Mouse (Mus musculus): ENCODE measurements around the gene Cd5. TPM values are rescaled to one million over a fixed set of nuclear protein-coding genes. Genes with fewer than 3 reads are reported as not detected.

Cd5 gene
- polyA plus RNA-seq, 1 experiment from 2014 or later = 0.05 TPM

DNA sequence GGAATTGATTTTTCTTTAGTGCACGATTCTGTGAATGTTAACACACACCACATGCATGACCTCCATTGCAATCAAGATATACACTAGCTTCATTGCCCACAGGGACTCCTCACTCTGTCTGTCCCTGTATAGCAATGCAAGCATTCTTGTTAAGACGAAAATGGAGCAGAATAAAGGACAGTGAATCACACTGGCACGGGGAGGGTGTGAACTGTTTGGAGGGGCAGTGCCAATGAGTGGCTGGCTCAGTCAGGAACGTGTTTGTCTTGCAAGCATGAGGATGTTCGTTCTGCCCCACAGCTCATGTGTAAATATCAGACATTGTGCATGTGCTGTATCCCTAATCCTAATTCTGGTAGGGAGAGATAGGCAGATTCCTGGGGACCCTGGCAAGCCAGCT, 8.3 kb downstream of the Cd5 start:
- DNase-seq (ENCODE audit: low spot score) = peak; percentile 24

DNA sequence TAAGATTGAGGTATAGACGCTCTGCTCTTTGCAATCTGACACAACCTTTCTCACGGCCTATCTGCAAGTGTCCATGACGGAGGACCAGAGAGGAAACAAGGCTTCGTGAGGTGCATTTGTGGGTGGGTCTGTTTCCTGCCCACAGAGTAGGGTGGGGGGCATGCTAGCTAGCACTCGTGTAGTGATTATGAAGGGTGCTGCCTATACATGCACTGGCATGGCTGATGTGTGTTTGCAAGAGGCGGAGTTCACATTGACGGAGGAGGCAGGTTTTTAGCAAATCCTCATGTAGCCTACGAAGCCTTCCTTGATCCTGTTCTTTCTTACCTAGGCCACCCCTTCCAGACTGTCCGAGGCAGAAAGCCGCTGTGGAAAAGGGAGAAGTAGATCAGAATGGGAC, 8.9 kb downstream of the Cd5 start:
- WGBS = 92% methylated on average over 10 of the region's 10 CpGs
- no peak for ATAC-seq (replicated peaks; ENCODE audit: low FRiP score)
- Histone ChIP-seq H3K9ac (ENCODE audit: low read length) (no peak overlapping the region), H3K4me1 (replicated peaks; ENCODE audit: control insufficient read depth, insufficient read depth, low read length) (no peaks in the 10 kb centered on the region), H3K4me2 (ENCODE audit: low read depth, low read length, severe bottlenecking) (no peak overlapping the region), H3K4me3 (ENCODE audit: low read depth, low read length) (no peak overlapping the region), H3K27me3 (ENCODE audit: control insufficient read depth, insufficient read depth, low read length) (no peaks in the 10 kb centered on the region), H3K9me3 (ENCODE audit: control insufficient read depth, low read length) (no peaks in the 10 kb centered on the region), H3K27ac (ENCODE audit: low read depth, low read length) (no peak overlapping the region), H3K36me3 (ENCODE audit: control insufficient read depth, insufficient read depth, low read length) (no peaks in the 10 kb centered on the region)
- DNase-seq (ENCODE audit: low spot score) = no peak

More for the DNA sequence above, 8.3 kb downstream of the Cd5 start:
- Histone ChIP-seq H3K9ac (ENCODE audit: low read length) (no peak overlapping the region), H3K4me2 (ENCODE audit: low read depth, low read length, severe bottlenecking) (no peak overlapping the region), H3K36me3 (ENCODE audit: control insufficient read depth, insufficient read depth, low read length) (no peaks in the 10 kb centered on the region), H3K4me1 (replicated peaks; ENCODE audit: control insufficient read depth, insufficient read depth, low read length) (no peaks in the 10 kb centered on the region), H3K27me3 (ENCODE audit: control insufficient read depth, insufficient read depth, low read length) (no peaks in the 10 kb centered on the region), H3K27ac (ENCODE audit: low read depth, low read length) (no peak overlapping the region), H3K9me3 (ENCODE audit: control insufficient read depth, low read length) (no peaks in the 10 kb centered on the region), H3K4me3 (ENCODE audit: low read depth, low read length) (no peak overlapping the region)
- ATAC-seq (replicated peaks; ENCODE audit: low FRiP score) = no peak
- 82% methylated on average over 5 of the region's 5 CpGs for WGBS

DNA sequence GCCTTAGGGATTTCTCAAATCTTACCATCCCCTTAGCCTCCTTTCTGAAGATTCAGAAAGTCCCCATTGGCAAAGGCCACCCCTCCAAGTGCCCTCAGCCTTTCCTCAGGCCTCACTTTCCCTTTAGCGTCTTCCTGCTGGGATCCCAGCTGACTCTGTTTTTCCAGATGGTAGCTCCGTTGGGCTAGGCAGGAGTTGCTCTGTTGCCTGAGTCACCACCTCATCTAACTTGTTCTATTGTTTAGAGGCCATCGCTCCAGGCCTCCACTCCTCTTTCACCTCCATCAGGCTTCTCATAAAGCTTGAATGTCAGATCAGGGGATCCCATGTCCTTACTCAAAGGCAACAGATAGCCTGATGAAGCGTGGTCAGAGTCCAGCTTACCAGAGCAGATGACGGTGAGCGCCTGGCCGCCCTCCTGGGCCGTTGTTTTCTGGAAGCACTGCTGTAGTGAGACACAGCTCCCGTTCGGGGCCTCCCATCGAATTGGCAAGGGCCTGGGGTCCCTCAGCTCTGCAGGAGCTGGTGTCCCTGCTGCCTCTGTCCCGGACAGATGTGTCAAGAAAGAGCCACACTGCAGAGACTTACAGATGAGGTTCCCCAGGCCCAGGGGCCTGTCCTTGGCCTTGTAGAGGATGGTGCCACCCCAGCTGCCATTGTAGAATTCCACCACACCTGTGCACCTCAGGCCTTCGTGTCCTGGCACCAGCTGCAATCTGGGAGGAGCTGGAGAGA, 14.0 kb downstream of the Cd5 start:
- peaks cover 16% of the 10 kb centered on the region for H3K4me1 ChIP-seq (replicated peaks; ENCODE audit: control insufficient read depth, insufficient read depth, low read length)
- no peaks in the 10 kb centered on the region for H3K9me3 ChIP-seq (ENCODE audit: control insufficient read depth, low read length)
- ATAC-seq (replicated peaks; ENCODE audit: low FRiP score) (no peak), DNase-seq (ENCODE audit: low spot score) (no peak)
- H3K27me3 ChIP-seq (ENCODE audit: control insufficient read depth, insufficient read depth, low read length) = no peaks in the 10 kb centered on the region
- H3K27ac ChIP-seq (ENCODE audit: low read depth, low read length) = no peak overlapping the region
- 79% methylated on average over 13 of the region's 13 CpGs for WGBS
- H3K4me2 ChIP-seq (ENCODE audit: low read depth, low read length, severe bottlenecking) = no peak overlapping the region
- H3K9ac ChIP-seq (ENCODE audit: low read length) = no peak overlapping the region
- H3K36me3 ChIP-seq (ENCODE audit: control insufficient read depth, insufficient read depth, low read length) = no peaks in the 10 kb centered on the region
- H3K4me3 ChIP-seq (ENCODE audit: low read depth, low read length) = no peak overlapping the region

DNA sequence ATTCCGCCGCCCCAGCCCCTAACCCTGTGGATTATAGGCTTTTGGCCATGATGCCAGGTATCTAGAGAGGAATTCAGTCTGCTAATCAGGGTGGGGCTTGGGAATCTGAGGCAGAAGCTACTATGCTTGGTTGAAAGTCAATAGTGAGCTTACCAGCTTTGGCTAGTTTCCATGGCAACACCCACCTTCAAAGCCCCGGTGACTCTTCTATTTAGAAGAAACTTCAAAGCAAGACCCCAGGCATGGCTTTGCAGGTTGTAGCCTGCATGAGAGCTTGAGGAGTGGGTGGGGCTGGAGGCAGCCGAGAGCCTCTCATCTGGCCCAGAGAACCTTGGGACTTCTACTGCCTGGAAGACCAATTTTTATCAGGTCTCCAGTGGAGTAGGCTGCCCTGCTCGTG, 15.2 kb downstream of the Cd5 start:
- no peak for DNase-seq (ENCODE audit: low spot score)
- WGBS = 32% methylated on average over 5 of the region's 5 CpGs
- no peak overlapping the region for H3K27ac ChIP-seq (ENCODE audit: low read depth, low read length)

DNA sequence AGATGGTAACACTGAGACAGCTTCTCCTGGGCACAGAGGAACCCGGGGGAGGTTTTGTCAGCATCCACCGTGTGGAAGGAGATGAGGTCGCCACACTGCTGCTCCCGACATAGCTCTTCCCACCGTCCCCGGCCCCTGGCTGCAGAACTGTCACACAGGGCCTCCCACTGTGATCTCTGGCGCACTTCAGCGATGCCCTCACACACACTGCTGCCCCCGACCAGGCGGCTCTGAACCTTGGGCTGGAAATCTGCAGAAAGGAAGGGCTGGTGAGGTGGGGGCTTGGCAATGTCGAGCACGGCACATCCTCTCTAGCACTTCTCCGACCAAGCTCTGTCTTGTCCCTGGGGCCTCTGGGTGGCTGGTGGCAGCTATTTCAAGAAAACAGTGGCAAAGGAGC, 15.7 kb downstream of the Cd5 start:
- Histone ChIP-seq H3K36me3 (ENCODE audit: control insufficient read depth, insufficient read depth, low read length) (no peaks in the 10 kb centered on the region), H3K4me1 (replicated peaks; ENCODE audit: control insufficient read depth, insufficient read depth, low read length) (peaks cover 18% of the 10 kb centered on the region), H3K9ac (ENCODE audit: low read length) (no peak overlapping the region), H3K4me3 (ENCODE audit: low read depth, low read length) (no peak overlapping the region), H3K27me3 (ENCODE audit: control insufficient read depth, insufficient read depth, low read length) (no peaks in the 10 kb centered on the region), H3K9me3 (ENCODE audit: control insufficient read depth, low read length) (no peaks in the 10 kb centered on the region), H3K4me2 (ENCODE audit: low read depth, low read length, severe bottlenecking) (no peak overlapping the region), H3K27ac (ENCODE audit: low read depth, low read length) (no peak overlapping the region)
- no peak for ATAC-seq (replicated peaks; ENCODE audit: low FRiP score)
- DNase-seq (ENCODE audit: low spot score) = no peak
- 30% methylated on average over 13 of the region's 13 CpGs for WGBS

More for the DNA sequence above, 15.2 kb downstream of the Cd5 start:
- Histone ChIP-seq H3K4me3 (ENCODE audit: low read depth, low read length) (no peak overlapping the region), H3K4me1 (replicated peaks; ENCODE audit: control insufficient read depth, insufficient read depth, low read length) (peaks cover 18% of the 10 kb centered on the region), H3K36me3 (ENCODE audit: control insufficient read depth, insufficient read depth, low read length) (no peaks in the 10 kb centered on the region), H3K9ac (ENCODE audit: low read length) (no peak overlapping the region), H3K9me3 (ENCODE audit: control insufficient read depth, low read length) (no peaks in the 10 kb centered on the region), H3K4me2 (ENCODE audit: low read depth, low read length, severe bottlenecking) (no peak overlapping the region), H3K27me3 (ENCODE audit: control insufficient read depth, insufficient read depth, low read length) (no peaks in the 10 kb centered on the region)
- ATAC-seq (replicated peaks; ENCODE audit: low FRiP score) = no peak

DNA sequence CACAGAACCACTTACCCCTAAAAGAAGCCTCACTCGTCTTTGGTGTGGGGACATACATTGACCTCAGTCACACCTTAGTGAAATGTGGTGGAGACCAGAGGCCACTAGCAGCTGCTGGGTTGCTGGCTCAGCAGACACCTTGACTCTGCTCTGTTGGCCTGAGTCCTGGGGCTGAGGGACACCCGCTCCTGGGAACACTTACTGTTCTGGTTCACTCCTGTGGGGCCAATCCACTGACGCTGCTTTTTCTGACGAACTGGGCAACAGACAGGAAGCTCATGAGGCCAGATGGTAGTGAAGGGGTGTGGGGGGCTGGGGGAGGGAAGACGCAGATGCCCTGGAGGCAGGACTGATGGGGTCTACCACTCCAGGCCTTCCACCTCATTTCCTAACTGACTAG, 17.7 kb downstream of the Cd5 start:
- H3K9me3 ChIP-seq (ENCODE audit: control insufficient read depth, low read length) = no peaks in the 10 kb centered on the region
- no peak for ATAC-seq (replicated peaks; ENCODE audit: low FRiP score)
- 71% methylated on average over 5 of the region's 5 CpGs for WGBS
- H3K4me1 ChIP-seq (replicated peaks; ENCODE audit: control insufficient read depth, insufficient read depth, low read length) = peaks cover 18% of the 10 kb centered on the region
- H3K4me2 ChIP-seq (ENCODE audit: low read depth, low read length, severe bottlenecking) = no peak overlapping the region
- no peak overlapping the region for H3K27ac ChIP-seq (ENCODE audit: low read depth, low read length)
- no peak for DNase-seq (ENCODE audit: low spot score)
- H3K36me3 ChIP-seq (ENCODE audit: control insufficient read depth, insufficient read depth, low read length) = no peaks in the 10 kb centered on the region
- no peaks in the 10 kb centered on the region for H3K27me3 ChIP-seq (ENCODE audit: control insufficient read depth, insufficient read depth, low read length)
- no peak overlapping the region for H3K4me3 ChIP-seq (ENCODE audit: low read depth, low read length)
- H3K9ac ChIP-seq (ENCODE audit: low read length) = no peak overlapping the region

DNA sequence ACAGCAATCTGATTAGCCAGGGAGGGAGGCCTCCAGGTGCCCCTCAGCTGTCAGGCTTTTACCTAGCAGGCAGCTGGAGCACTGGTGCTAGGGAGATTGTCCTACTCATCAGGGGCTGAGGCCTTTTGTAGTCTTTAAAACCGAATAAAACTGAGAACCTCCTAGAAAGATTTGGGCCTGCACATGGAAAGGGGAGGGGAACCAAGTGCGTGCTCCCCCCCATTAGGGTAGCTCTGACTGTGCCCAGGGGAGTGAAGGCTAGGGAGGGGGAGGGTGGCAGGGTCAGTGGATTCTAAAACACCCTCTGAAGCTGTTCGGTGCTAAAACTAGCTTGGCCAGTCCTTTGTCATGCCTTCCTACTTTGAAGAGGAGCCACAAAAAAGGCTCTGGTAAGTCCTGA, 18.3 kb downstream of the Cd5 start:
- no peak overlapping the region for H3K4me3 ChIP-seq (ENCODE audit: low read depth, low read length)
- no peaks in the 10 kb centered on the region for H3K27me3 ChIP-seq (ENCODE audit: control insufficient read depth, insufficient read depth, low read length)
- no peaks in the 10 kb centered on the region for H3K36me3 ChIP-seq (ENCODE audit: control insufficient read depth, insufficient read depth, low read length)
- 32% methylated on average over 3 of the region's 3 CpGs for WGBS
- ATAC-seq (replicated peaks; ENCODE audit: low FRiP score) = no peak
- DNase-seq (ENCODE audit: low spot score) = no peak
- H3K4me2 ChIP-seq (ENCODE audit: low read depth, low read length, severe bottlenecking) = no peak overlapping the region
- H3K9me3 ChIP-seq (ENCODE audit: control insufficient read depth, low read length) = no peaks in the 10 kb centered on the region
- H3K9ac ChIP-seq (ENCODE audit: low read length) = no peak overlapping the region
- H3K27ac ChIP-seq (ENCODE audit: low read depth, low read length) = no peak overlapping the region
- H3K4me1 ChIP-seq (replicated peaks; ENCODE audit: control insufficient read depth, insufficient read depth, low read length) = peaks cover 18% of the 10 kb centered on the region

DNA sequence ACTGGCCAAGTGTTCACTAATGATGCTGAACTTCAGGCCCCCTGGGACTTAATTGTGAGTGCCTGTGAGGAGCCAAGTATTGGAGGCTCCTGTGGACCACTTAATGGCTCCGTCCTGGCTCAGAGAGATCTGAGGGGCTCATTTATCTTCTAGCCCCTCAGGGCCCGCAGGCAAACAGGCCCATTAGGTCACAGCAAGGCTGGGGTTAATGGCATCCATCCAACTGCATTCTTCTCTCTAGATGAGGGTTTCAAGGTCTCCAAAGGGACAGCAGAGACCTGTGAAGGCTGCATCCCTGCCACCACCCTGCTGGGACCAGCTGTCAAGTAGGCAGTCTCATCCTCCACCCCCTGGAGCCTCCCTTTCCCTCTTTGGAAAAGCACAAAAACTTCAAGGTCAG, 19.1 kb downstream of the Cd5 start:
- no peak overlapping the region for H3K4me3 ChIP-seq (ENCODE audit: low read depth, low read length)
- H3K36me3 ChIP-seq (ENCODE audit: control insufficient read depth, insufficient read depth, low read length) = no peaks in the 10 kb centered on the region
- ATAC-seq (replicated peaks; ENCODE audit: low FRiP score) = no peak
- H3K27ac ChIP-seq (ENCODE audit: low read depth, low read length) = no peak overlapping the region
- no peak for DNase-seq (ENCODE audit: low spot score)
- H3K9me3 ChIP-seq (ENCODE audit: control insufficient read depth, low read length) = no peaks in the 10 kb centered on the region
- H3K4me1 ChIP-seq (replicated peaks; ENCODE audit: control insufficient read depth, insufficient read depth, low read length) = peaks cover 18% of the 10 kb centered on the region
- 52% methylated on average over 2 of the region's 2 CpGs for WGBS
- no peaks in the 10 kb centered on the region for H3K27me3 ChIP-seq (ENCODE audit: control insufficient read depth, insufficient read depth, low read length)
- no peak overlapping the region for H3K4me2 ChIP-seq (ENCODE audit: low read depth, low read length, severe bottlenecking)
- H3K9ac ChIP-seq (ENCODE audit: low read length) = no peak overlapping the region

DNA sequence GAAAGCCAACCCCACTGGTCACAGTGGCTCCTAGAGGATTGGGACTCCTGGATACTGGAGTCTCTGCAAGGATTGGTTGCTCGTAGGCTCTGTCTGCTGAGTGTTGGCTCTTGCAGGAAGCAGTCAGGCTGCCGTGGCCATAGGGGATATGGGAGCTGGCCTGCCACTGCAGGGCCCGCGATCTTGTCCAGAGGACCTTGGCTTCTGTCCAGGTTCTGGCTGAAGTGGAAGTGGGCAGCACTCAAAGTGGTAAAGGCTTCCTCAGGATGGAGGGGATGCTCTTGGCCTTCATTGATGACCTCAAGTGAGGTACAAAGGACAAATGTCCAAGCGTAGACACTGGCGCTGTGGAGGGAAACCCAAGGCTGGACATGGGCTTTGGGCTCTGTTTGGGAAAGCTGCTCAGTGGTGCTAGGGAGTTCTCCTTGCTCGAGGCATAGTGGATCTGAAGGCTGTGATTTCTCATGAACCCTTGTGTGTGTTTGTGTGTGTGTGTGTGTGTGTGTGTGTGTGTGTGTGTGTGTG, 20.5 kb downstream of the Cd5 start:
- no peak overlapping the region for H3K27ac ChIP-seq (ENCODE audit: low read depth, low read length)
- peaks cover 10% of the 10 kb centered on the region; the same call in 1 of the 2 replicates for H3K4me1 ChIP-seq (replicated peaks; ENCODE audit: control insufficient read depth, insufficient read depth, low read length)
- no peak overlapping the region for H3K9ac ChIP-seq (ENCODE audit: low read length)
- WGBS = 83% methylated on average over 7 of the region's 7 CpGs
- H3K9me3 ChIP-seq (ENCODE audit: control insufficient read depth, low read length) = no peaks in the 10 kb centered on the region
- no peak overlapping the region for H3K4me3 ChIP-seq (ENCODE audit: low read depth, low read length)
- no peaks in the 10 kb centered on the region for H3K27me3 ChIP-seq (ENCODE audit: control insufficient read depth, insufficient read depth, low read length)
- no peak overlapping the region for H3K4me2 ChIP-seq (ENCODE audit: low read depth, low read length, severe bottlenecking)
- ATAC-seq (replicated peaks; ENCODE audit: low FRiP score) (no peak), DNase-seq (ENCODE audit: low spot score) (no peak)
- no peaks in the 10 kb centered on the region for H3K36me3 ChIP-seq (ENCODE audit: control insufficient read depth, insufficient read depth, low read length)

Measured in forebrain, embryonic 11.5 days (tissue).